Mouse (Mus musculus) midbrain, embryonic 11.5 days (tissue): ENCODE results near the gene Esyt2. TPM values are rescaled to one million over a fixed set of nuclear protein-coding genes. Genes with fewer than 3 reads are reported as not detected.

Source experiments
- ATAC-seq: fragments of 200-750 bp; cut with Nextera tagmentation; 2 replicates; pipeline ENCODE4 v1.8.0; 2017; ENCODE audit warnings: moderate TSS enrichment, moderate library complexity; ENCODE audit not compliant: low FRiP score
- DNase-seq: peaks from one replicate; pipeline ENCODE4 v3.0.0; 2015; ENCODE audit warnings: low spot score; ENCODE audit errors: missing footprints
- H3K27ac ChIP-seq: fragments of 300-500 bp; sonication (generic); 2 replicates; pipeline ENCODE4 v1.5.1; 2014; ENCODE audit warnings: low read depth, low read length
- H3K27me3 ChIP-seq: fragments of 300-500 bp; sonication (generic); 2 replicates; pipeline ENCODE4 v1.6.1; 2014; ENCODE audit warnings: mild to moderate bottlenecking, low read length, moderate library complexity, mixed read lengths; ENCODE audit not compliant: control insufficient read depth, insufficient read depth
- H3K36me3 ChIP-seq: fragments of 300-500 bp; sonication (generic); 2 replicates; pipeline ENCODE4 v1.6.1; 2014; ENCODE audit warnings: mild to moderate bottlenecking, low read length, moderate library complexity, mixed read lengths; ENCODE audit not compliant: control insufficient read depth, insufficient read depth
- H3K4me1 ChIP-seq: fragments of 300-500 bp; sonication (generic); 2 replicates; pipeline ENCODE4 v1.6.1; 2014; ENCODE audit warnings: low read length; ENCODE audit not compliant: control insufficient read depth, insufficient read depth
- H3K4me2 ChIP-seq: fragments of 300-500 bp; sonication (generic); 2 replicates; pipeline ENCODE4 v1.6.1; 2014; ENCODE audit warnings: mild to moderate bottlenecking, moderate library complexity
- H3K4me3 ChIP-seq: fragments of 300-500 bp; sonication (generic); 2 replicates; pipeline ENCODE4 v1.5.1; 2014; ENCODE audit warnings: low read depth, low read length
- H3K9ac ChIP-seq: fragments of 300-500 bp; sonication (generic); 2 replicates; pipeline ENCODE4 v1.6.1; 2014; ENCODE audit warnings: low read length
- H3K9me3 ChIP-seq: fragments of 300-500 bp; sonication (generic); 2 replicates; pipeline ENCODE4 v1.6.1; 2016; ENCODE audit warnings: low read length; ENCODE audit not compliant: control insufficient read depth
- WGBS: fragments of 180-500 bp; shearing (Covaris S2); extraction: QIAGEN DNeasy Blood & Tissue Kit; methylation state at CpG from one replicate; pipeline ENCODE4 v1.1.7; 2014; 5-methylcytosine and 5-hydroxymethylcytosine counted together
- polyA plus RNA-seq: library from polyadenylated mRNA; unstranded; fragments of >200 nt; fragmentation: Nextera tagmentation; extraction: Ambion mirVana; gene quantifications from 2 replicates; pipeline ENCODE4 v1.2.1, GENCODE M21; 2014

Esyt2 gene
- polyA plus RNA-seq, 1 experiment from 2014 or later = 17.8 TPM

DNA sequence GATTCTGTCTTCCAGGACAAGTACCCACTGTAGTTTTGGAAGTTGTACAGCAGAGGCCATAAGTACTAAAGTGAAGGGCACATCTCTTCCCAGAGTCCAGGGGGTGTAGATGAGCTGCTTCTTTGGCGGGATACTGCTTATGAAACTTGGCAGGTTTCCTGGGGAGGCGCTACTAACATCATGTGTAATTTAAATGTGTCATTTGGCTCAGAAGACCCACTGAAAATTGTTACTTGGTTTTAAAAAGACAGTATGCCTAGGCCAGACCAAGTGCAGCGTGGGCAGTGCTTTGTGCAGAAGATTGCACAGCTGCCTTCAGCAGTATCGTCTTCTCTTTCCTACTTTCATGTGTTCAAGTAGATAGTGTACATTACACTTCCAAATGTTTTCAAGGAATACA lies 44.5 kb downstream of the Esyt2 start:
- 91% methylated on average over 4 of the region's 4 CpGs for WGBS
- no peak overlapping the region for H3K27ac ChIP-seq
- no peaks in the 10 kb centered on the region for H3K4me1 ChIP-seq
- H3K4me3 ChIP-seq = no peak overlapping the region
- ATAC-seq (no peak), DNase-seq (no peak)
- H3K36me3 ChIP-seq = no peaks in the 10 kb centered on the region
- H3K9me3 ChIP-seq = no peaks in the 10 kb centered on the region
- H3K27me3 ChIP-seq = no peaks in the 10 kb centered on the region
- no peak overlapping the region for H3K9ac ChIP-seq
- H3K4me2 ChIP-seq = no peak overlapping the region

- H3K9ac ChIP-seq = no peak overlapping the region
- H3K27ac ChIP-seq = no peak overlapping the region
- H3K4me2 ChIP-seq = no peak overlapping the region
- 81% methylated on average over 1 of the region's 1 CpGs for WGBS
- no peaks in the 10 kb centered on the region for H3K9me3 ChIP-seq
- no peak overlapping the region for H3K4me3 ChIP-seq
- no peaks in the 10 kb centered on the region for H3K4me1 ChIP-seq
- no peak for ATAC-seq
- H3K27me3 ChIP-seq = no peaks in the 10 kb centered on the region
- H3K36me3 ChIP-seq = no peaks in the 10 kb centered on the region
- no peak for DNase-seq
Observed at GRCm38 (mm10) chr12:116326159-116326558, 45.2 kb downstream of the Esyt2 start.

- Histone ChIP-seq H3K4me1 (no peaks in the 10 kb centered on the region), H3K9ac (no peak overlapping the region), H3K27me3 (no peaks in the 10 kb centered on the region), H3K4me2 (no peak overlapping the region), H3K9me3 (no peaks in the 10 kb centered on the region), H3K27ac (no peak overlapping the region), H3K4me3 (no peak overlapping the region), H3K36me3 (no peaks in the 10 kb centered on the region)
- ATAC-seq = no peak
- DNase-seq = no peak
- WGBS = 95% methylated on average over 5 of the region's 5 CpGs
Observed at GRCm38 (mm10) chr12:116334253-116334652, 53.3 kb downstream of the Esyt2 start.

- Histone ChIP-seq H3K4me1 (no peaks in the 10 kb centered on the region), H3K9ac (no peak overlapping the region), H3K4me3 (no peak overlapping the region), H3K27ac (no peak overlapping the region), H3K4me2 (no peak overlapping the region), H3K36me3 (no peaks in the 10 kb centered on the region), H3K9me3 (no peaks in the 10 kb centered on the region), H3K27me3 (no peaks in the 10 kb centered on the region)
- WGBS = 97% methylated on average over 1 of the region's 1 CpGs
- DNase-seq (no peak), ATAC-seq (no peak)
Observed at GRCm38 (mm10) chr12:116340160-116340559, 59.2 kb downstream of the Esyt2 start.

DNA sequence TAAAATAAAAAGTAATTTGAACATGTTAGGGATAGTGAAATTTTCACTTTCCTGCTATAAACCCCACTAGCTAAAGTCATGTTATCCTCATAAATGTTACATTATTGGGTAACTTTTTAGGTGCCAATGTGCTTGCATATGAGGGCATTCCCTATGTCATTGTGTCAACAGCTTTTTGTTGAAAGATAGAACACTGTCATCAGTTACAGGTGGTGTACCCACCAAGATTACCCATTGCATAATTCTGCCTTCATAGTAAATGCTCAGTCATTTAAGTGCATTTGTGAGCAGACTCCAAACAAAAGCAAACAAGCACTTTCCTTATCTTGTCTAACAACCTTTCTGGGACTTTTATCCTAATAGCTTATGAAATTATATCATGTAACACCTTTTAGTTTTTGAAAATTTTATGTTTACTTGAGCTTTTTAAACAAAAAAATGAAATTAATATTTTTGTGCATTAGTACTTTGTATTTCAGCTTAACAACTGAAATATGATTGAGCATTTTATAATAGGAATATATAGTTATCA lies 67.8 kb downstream of the Esyt2 start:
- Histone ChIP-seq H3K4me1 (no peaks in the 10 kb centered on the region), H3K9me3 (no peaks in the 10 kb centered on the region), H3K4me3 (no peak overlapping the region), H3K27me3 (no peaks in the 10 kb centered on the region), H3K27ac (no peak overlapping the region), H3K9ac (no peak overlapping the region), H3K36me3 (no peaks in the 10 kb centered on the region), H3K4me2 (no peak overlapping the region)
- DNase-seq (no peak), ATAC-seq (no peak)

DNA sequence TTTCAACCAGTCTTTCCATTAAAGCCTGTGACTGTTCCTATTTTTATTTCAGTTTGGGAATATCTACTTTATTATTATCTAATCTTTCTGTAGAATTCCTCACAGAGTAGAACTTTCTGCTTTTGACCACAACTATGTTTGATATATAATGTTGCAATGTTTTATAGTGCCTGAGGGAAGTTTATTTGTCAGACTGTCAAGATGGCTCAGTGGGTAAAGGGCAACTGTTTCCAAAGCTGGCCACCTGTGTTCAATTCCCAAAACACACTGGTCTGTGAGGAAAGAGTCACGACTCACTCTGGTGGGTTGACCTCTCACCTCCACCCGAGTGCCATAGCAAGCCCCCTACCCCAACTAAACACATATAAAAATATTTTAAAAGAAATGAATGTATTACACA lies 68.4 kb downstream of the Esyt2 start:
- Histone ChIP-seq H3K9ac (no peak overlapping the region), H3K27ac (no peak overlapping the region), H3K36me3 (no peaks in the 10 kb centered on the region), H3K4me3 (no peak overlapping the region), H3K4me2 (no peak overlapping the region), H3K4me1 (no peaks in the 10 kb centered on the region), H3K9me3 (no peaks in the 10 kb centered on the region), H3K27me3 (no peaks in the 10 kb centered on the region)
- no peak for ATAC-seq
- DNase-seq = no peak
- 67% methylated on average over 2 of the region's 2 CpGs for WGBS

DNA sequence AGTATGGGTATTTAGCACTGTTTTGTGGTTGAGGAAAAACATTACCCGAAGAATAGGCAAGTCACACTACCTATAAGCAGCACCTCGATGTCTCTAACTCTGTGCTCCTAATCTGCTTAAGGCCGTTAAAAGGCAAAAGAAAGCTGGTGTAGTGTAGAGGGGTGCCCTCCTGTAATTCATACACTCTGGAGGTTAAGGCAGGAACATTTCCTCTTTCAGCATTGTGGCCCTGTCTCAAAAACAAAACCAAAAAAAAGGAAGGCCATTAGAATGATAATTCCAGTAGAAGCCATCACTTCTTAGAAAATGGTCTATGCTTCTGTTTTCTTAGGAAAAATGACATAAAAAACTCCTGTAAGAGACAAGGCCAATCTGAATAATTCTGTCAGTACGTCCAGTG lies 70.0 kb downstream of the Esyt2 start:
- no peak overlapping the region for H3K4me3 ChIP-seq
- H3K9me3 ChIP-seq = no peaks in the 10 kb centered on the region
- H3K4me1 ChIP-seq = no peaks in the 10 kb centered on the region
- ATAC-seq = no peak
- no peak for DNase-seq
- H3K27ac ChIP-seq = no peak overlapping the region
- H3K4me2 ChIP-seq = no peak overlapping the region
- H3K9ac ChIP-seq = no peak overlapping the region
- no peaks in the 10 kb centered on the region for H3K27me3 ChIP-seq
- H3K36me3 ChIP-seq = no peaks in the 10 kb centered on the region
- WGBS = 85% methylated on average over 4 of the region's 4 CpGs

- Histone ChIP-seq H3K27me3 (no peaks in the 10 kb centered on the region), H3K4me3 (no peak overlapping the region), H3K27ac (no peak overlapping the region), H3K4me1 (no peaks in the 10 kb centered on the region), H3K9me3 (no peaks in the 10 kb centered on the region), H3K4me2 (no peak overlapping the region), H3K36me3 (no peaks in the 10 kb centered on the region), H3K9ac (no peak overlapping the region)
- no peak for DNase-seq
- ATAC-seq = no peak
- WGBS = 89% methylated on average over 5 of the region's 5 CpGs
Observed at GRCm38 (mm10) chr12:116352404-116352803, 71.4 kb downstream of the Esyt2 start.

- no peaks in the 10 kb centered on the region for H3K27me3 ChIP-seq
- no peaks in the 10 kb centered on the region for H3K9me3 ChIP-seq
- no peak overlapping the region for H3K9ac ChIP-seq
- H3K4me2 ChIP-seq = no peak overlapping the region
- no peak overlapping the region for H3K4me3 ChIP-seq
- no peaks in the 10 kb centered on the region for H3K4me1 ChIP-seq
- 91% methylated on average over 3 of the region's 3 CpGs for WGBS
- ATAC-seq (no peak), DNase-seq (no peak)
- no peaks in the 10 kb centered on the region for H3K36me3 ChIP-seq
- H3K27ac ChIP-seq = no peak overlapping the region
Observed at GRCm38 (mm10) chr12:116354694-116355093, 73.7 kb downstream of the Esyt2 start.

GRCm38 (mm10) chr12:116362091-116362490 lies 81.1 kb downstream of the Esyt2 start:
- no peak overlapping the region for H3K27ac ChIP-seq
- no peaks in the 10 kb centered on the region for H3K4me1 ChIP-seq
- ATAC-seq (no peak), DNase-seq (no peak)
- H3K36me3 ChIP-seq = no peaks in the 10 kb centered on the region; the same call in 1 of the 2 replicates
- H3K9ac ChIP-seq = no peak overlapping the region
- no peak overlapping the region for H3K4me2 ChIP-seq
- no peaks in the 10 kb centered on the region for H3K9me3 ChIP-seq
- H3K4me3 ChIP-seq = no peak overlapping the region
- H3K27me3 ChIP-seq = no peaks in the 10 kb centered on the region
